8 mouse cellular contexts compared by ENCODE assay signal in genomic region chr19:36349487-36349955, GRCm38 (mm10). TPM values are rescaled to one million over a fixed set of nuclear protein-coding genes. Genes with fewer than 3 reads are reported as not detected.
A peak's percentile ranks its signal among the peaks of the same experiment; 100 is the strongest.
DNase-seq lines count a peak whose midpoint lies in the region; ATAC-seq lines count a peak whose summit lies in the region.

No protein-coding gene starts in this region.

- peaks cover 11% of the 10 kb centered on the region for H3K27me3 ChIP-seq in heart, embryonic 12.5 days (replicated peaks)
- peaks cover 50% of the 10 kb centered on the region for H3K27me3 ChIP-seq in hindbrain, embryonic 12.5 days

- H3K27ac ChIP-seq in heart, embryonic 12.5 days (ENCODE audit: poor library complexity, severe bottlenecking), result no peak overlapping the region
- H3K27ac ChIP-seq in hindbrain, embryonic 12.5 days, result no peak overlapping the region
- no peak overlapping the region for H3K27ac ChIP-seq in macrophage

- peak overlapping the region; percentile 79 for H3K9ac ChIP-seq in heart, embryonic 12.5 days
- peak overlapping the region; percentile 63; the same call in 1 of the 2 replicates for H3K9ac ChIP-seq in hindbrain, embryonic 12.5 days

- H3K4me3 ChIP-seq in heart, embryonic 12.5 days, result peak overlapping the region; percentile 76
- peak overlapping the region; percentile 74 for H3K4me3 ChIP-seq in hindbrain, embryonic 12.5 days
- peak overlapping the region; percentile 5; the same call in 1 of the 2 replicates for H3K4me3 ChIP-seq in macrophage (ENCODE audit: inconsistent target)

- WGBS in heart, embryonic 12.5 days, result 6% methylated on average over 14 of the region's 15 CpGs
- 3% methylated on average over 15 of the region's 15 CpGs for WGBS in hindbrain, embryonic 12.5 days
- WGBS in macrophage (ENCODE audit: missing documents), result 4% methylated on average over 12 of the region's 15 CpGs

- H3K36me3 ChIP-seq in heart, embryonic 12.5 days, result no peaks in the 10 kb centered on the region
- no peaks in the 10 kb centered on the region for H3K36me3 ChIP-seq in hindbrain, embryonic 12.5 days
- H3K36me3 ChIP-seq in macrophage (ENCODE audit: inconsistent target), result no peaks in the 10 kb centered on the region

- no peak for ATAC-seq in heart, embryonic 12.5 days (ENCODE audit: insufficient number of reproducible peaks, low FRiP score)
- ATAC-seq in hindbrain, embryonic 12.5 days (ENCODE audit: low FRiP score), result no peak

- DNase-seq in heart, postnatal 14 days, result no peak
- DNase-seq in ES-CJ7 (ENCODE audit: low read depth, low spot score), result peak; percentile 23
- no peak for DNase-seq in urinary bladder, postnatal 4 days (ENCODE audit: low spot score in 2 of 2)
- DNase-seq in adipocyte (ENCODE audit: low spot score), result no peak
- DNase-seq in cerebellum, adult 11-12 months, result no peak

- H3K4me2 ChIP-seq in heart, embryonic 12.5 days, result peak overlapping the region; percentile 85
- peak overlapping the region; percentile 100 for H3K4me2 ChIP-seq in hindbrain, embryonic 12.5 days (replicated peaks)

- H3K79me2 ChIP-seq in macrophage (ENCODE audit: inconsistent target), result no peaks in the 10 kb centered on the region

- intact Hi-C loops in heart, postnatal 14 days (cut with DNase I), result loop anchor here (5.0 kb wide), 3 partner anchors 82 to 167 kb away; no protein-coding TSS in a partner anchor

- no peaks in the 10 kb centered on the region; the same call in 1 of the 2 replicates for H3K9me3 ChIP-seq in heart, embryonic 12.5 days (replicated peaks)
- H3K9me3 ChIP-seq in hindbrain, embryonic 12.5 days (replicated peaks), result no peaks in the 10 kb centered on the region

- H3K4me1 ChIP-seq in heart, embryonic 12.5 days (replicated peaks), result no peaks in the 10 kb centered on the region; the same call in 1 of the 2 replicates
- no peaks in the 10 kb centered on the region for H3K4me1 ChIP-seq in hindbrain, embryonic 12.5 days

RNA-seq across cellular contexts. Expression of gene Pcgf5, which starts 1.4 kb away (rescaled TPM):
- polyA plus RNA-seq in heart, embryonic 12.5 days (2016; fragmentation: Nextera tagmentation; extraction: Ambion mirVana), result 50.0 and 54.1 TPM in 2 replicates
- total RNA-seq in heart, postnatal 14 days (2021), result 10 to 100 TPM; 53.2 to 61.5 TPM
- 9.8 and 10.1 TPM in 2 replicates for polyA plus RNA-seq in hindbrain, embryonic 12.5 days (2016; fragmentation: Nextera tagmentation; extraction: Ambion mirVana)
- total RNA-seq in macrophage (2018; cell fraction: chromatin; rRNA removed), result 100 to 1,000 TPM in 1 of 26 experiments, 10 to 100 TPM in 25; 20.9 to 247 (median 50.9) TPM
- 10 to 100 TPM in 25 of 26 experiments, 1 to 10 TPM in 1; 9.1 to 32.3 (median 22.4) TPM for total RNA-seq in macrophage (2018; cell fraction: cytosol; rRNA removed)
- 100 to 1,000 TPM in 1 of 26 experiments, 10 to 100 TPM in 25; 17.2 to 189 (median 33.8) TPM for total RNA-seq in macrophage (2018; cell fraction: nucleus; rRNA removed)
- polyA plus RNA-seq in macrophage (2018), result 9.2 to 10.3 TPM (median 10.0 TPM) in 3 replicates

Comparison
In these comparisons a context has a peak if more than half of its experiments do, and no peak if none do; other contexts are left out.
1. H3K4me3 ChIP-seq: peak in every context shown above with its lines; median percentile 76 in heart, embryonic 12.5 days; 74 in hindbrain, embryonic 12.5 days; 5 in macrophage.